Mouse (Mus musculus) midbrain, embryonic 14.5 days (tissue): ENCODE measurements around the gene Pygm. TPM values are rescaled to one million over a fixed set of nuclear protein-coding genes. Genes with fewer than 3 reads are reported as not detected.

Experiments
- ATAC-seq: fragments of 200-750 bp; cut with Nextera tagmentation; 2 replicates; pipeline ENCODE4 v1.8.0; 2017; ENCODE audit warnings: moderate number of reproducible peaks, moderate library complexity; ENCODE audit not compliant: low FRiP score, low TSS enrichment
- DNase-seq: peaks from one replicate; pipeline ENCODE4 v3.0.0-alpha.2; 2015
- H3K27ac ChIP-seq: fragments of 300-500 bp; sonication (generic); replicated peaks from 2 replicates; pipeline ENCODE4 v1.5.1; 2014; ENCODE audit warnings: mild to moderate bottlenecking, low read depth, low read length, moderate library complexity
- H3K27me3 ChIP-seq: fragments of 300-500 bp; sonication (generic); 2 replicates; pipeline ENCODE4 v1.6.1; 2014; ENCODE audit warnings: low read length, control low read depth, mixed read lengths; ENCODE audit not compliant: control insufficient read depth, insufficient read depth
- H3K36me3 ChIP-seq: fragments of 300-500 bp; sonication (generic); 2 replicates; pipeline ENCODE4 v1.6.1; 2014; ENCODE audit warnings: low read length, control low read depth; ENCODE audit not compliant: control insufficient read depth, insufficient read depth
- H3K4me1 ChIP-seq: fragments of 300-500 bp; sonication (generic); 2 replicates; pipeline ENCODE4 v1.6.1; 2014; ENCODE audit warnings: mild to moderate bottlenecking, antibody characterized with exemption, low read length, control low read depth; ENCODE audit not compliant: control insufficient read depth, insufficient read depth
- H3K4me2 ChIP-seq: fragments of 300-500 bp; sonication (generic); 2 replicates; pipeline ENCODE4 v1.6.1; 2014; ENCODE audit warnings: mild to moderate bottlenecking, low read length, moderate library complexity
- H3K4me3 ChIP-seq: fragments of 300-500 bp; sonication (generic); replicated peaks from 2 replicates; pipeline ENCODE4 v1.5.1; 2014; ENCODE audit warnings: low read depth, low read length
- H3K9ac ChIP-seq: fragments of 300-500 bp; sonication (generic); replicated peaks from 2 replicates; pipeline ENCODE4 v1.6.1; 2014; ENCODE audit warnings: mild to moderate bottlenecking, low read length, moderate library complexity
- H3K9me3 ChIP-seq: fragments of 300-500 bp; sonication (generic); 2 replicates; pipeline ENCODE4 v1.6.1; 2016; ENCODE audit warnings: low read length, control low read depth, mixed read lengths; ENCODE audit not compliant: control insufficient read depth
- WGBS: fragments of 180-500 bp; shearing (Covaris S2); extraction: QIAGEN DNeasy Blood & Tissue Kit; methylation state at CpG from one replicate; pipeline ENCODE4 v1.1.7; 2014; 5-methylcytosine and 5-hydroxymethylcytosine counted together
- polyA plus RNA-seq: library from polyadenylated mRNA; unstranded; fragments of >200 nt; fragmentation: Nextera tagmentation; extraction: Ambion mirVana; gene quantifications from 2 replicates; pipeline ENCODE4 v1.2.1, GENCODE M21; 2014

The Pygm gene
- polyA plus RNA-seq, 1 experiment from 2014 or later = 2.9 TPM

GRCm38 (mm10) chr19:6385821-6386220, 1.6 kb downstream of the Pygm start:
- Histone ChIP-seq H3K4me2 (no peak overlapping the region), H3K4me3 (no peak overlapping the region), H3K4me1 (0 out of 2 replicates have a peak, but pooled peaks cover 3% of the 10 kb centered on the region), H3K27ac (no peak overlapping the region), H3K9me3 (no peaks in the 10 kb centered on the region), H3K27me3 (no peaks in the 10 kb centered on the region), H3K36me3 (0 out of 2 replicates have a peak, but pooled peaks cover 2% of the 10 kb centered on the region), H3K9ac (no peak overlapping the region)
- ATAC-seq = no peak
- no peak for DNase-seq
- 79% methylated on average over 7 of the region's 7 CpGs for WGBS

- DNase-seq (no peak), ATAC-seq (no peak)
- no peaks in the 10 kb centered on the region for H3K36me3 ChIP-seq
- no peaks in the 10 kb centered on the region for H3K9me3 ChIP-seq
- H3K27ac ChIP-seq = no peak overlapping the region
- H3K27me3 ChIP-seq = no peaks in the 10 kb centered on the region
- no peak overlapping the region for H3K4me2 ChIP-seq
- no peak overlapping the region for H3K9ac ChIP-seq
- H3K4me1 ChIP-seq = 0 out of 2 replicates have a peak, but pooled peaks cover 3% of the 10 kb centered on the region
- H3K4me3 ChIP-seq = no peak overlapping the region
- WGBS = 67% methylated on average over 9 of the region's 9 CpGs
Observed at GRCm38 (mm10) chr19:6386234-6386633, 2.0 kb downstream of the Pygm start.

GRCm38 (mm10) chr19:6388006-6388405, 3.8 kb downstream of the Pygm start:
- ATAC-seq (no peak), DNase-seq (no peak)
- H3K36me3 ChIP-seq = no peaks in the 10 kb centered on the region
- H3K9ac ChIP-seq = no peak overlapping the region
- H3K27ac ChIP-seq = no peak overlapping the region
- H3K4me1 ChIP-seq = 0 out of 2 replicates have a peak, but pooled peaks cover 3% of the 10 kb centered on the region
- H3K4me3 ChIP-seq = no peak overlapping the region
- WGBS = 84% methylated on average over 13 of the region's 13 CpGs
- no peak overlapping the region for H3K4me2 ChIP-seq
- H3K27me3 ChIP-seq = no peaks in the 10 kb centered on the region
- no peaks in the 10 kb centered on the region for H3K9me3 ChIP-seq

- peak overlapping the region; percentile 34; the same call in 1 of the 2 replicates for H3K9ac ChIP-seq
- H3K27me3 ChIP-seq = no peaks in the 10 kb centered on the region
- no peak overlapping the region for H3K27ac ChIP-seq
- DNase-seq (peak; percentile 48), ATAC-seq (no peak)
- peak overlapping the region; percentile 26 for H3K4me3 ChIP-seq
- WGBS = 9% methylated on average over 16 of the region's 16 CpGs
- peak overlapping the region; percentile 53 for H3K4me2 ChIP-seq
- H3K9me3 ChIP-seq = no peaks in the 10 kb centered on the region
- no peaks in the 10 kb centered on the region for H3K36me3 ChIP-seq
- H3K4me1 ChIP-seq = no peaks in the 10 kb centered on the region
Observed at GRCm38 (mm10) chr19:6389803-6390202, 5.6 kb downstream of the Pygm start.

GRCm38 (mm10) chr19:6390251-6390650, 6.1 kb downstream of the Pygm start:
- DNase-seq = no peak
- no peak for ATAC-seq
- Histone ChIP-seq H3K9ac (no peak overlapping the region), H3K36me3 (no peaks in the 10 kb centered on the region), H3K4me2 (peak overlapping the region; percentile 53), H3K27me3 (no peaks in the 10 kb centered on the region), H3K4me3 (no peak overlapping the region), H3K9me3 (no peaks in the 10 kb centered on the region), H3K4me1 (no peaks in the 10 kb centered on the region), H3K27ac (no peak overlapping the region)
- 63% methylated on average over 6 of the region's 6 CpGs for WGBS

GRCm38 (mm10) chr19:6392743-6393393, 8.7 kb downstream of the Pygm start:
- Histone ChIP-seq H3K36me3 (no peaks in the 10 kb centered on the region), H3K4me3 (no peak overlapping the region), H3K27ac (no peak overlapping the region), H3K9ac (no peak overlapping the region), H3K4me2 (no peak overlapping the region), H3K27me3 (no peaks in the 10 kb centered on the region), H3K9me3 (no peaks in the 10 kb centered on the region), H3K4me1 (no peaks in the 10 kb centered on the region)
- DNase-seq (no peak), ATAC-seq (no peak)
- 96% methylated on average over 14 of the region's 14 CpGs for WGBS

- WGBS = 91% methylated on average over 16 of the region's 16 CpGs
- ATAC-seq = no peak
- Histone ChIP-seq H3K4me2 (no peak overlapping the region), H3K4me3 (no peak overlapping the region), H3K27me3 (no peaks in the 10 kb centered on the region), H3K36me3 (no peaks in the 10 kb centered on the region), H3K9ac (no peak overlapping the region), H3K27ac (no peak overlapping the region), H3K9me3 (no peaks in the 10 kb centered on the region), H3K4me1 (0 out of 2 replicates have a peak, but pooled peaks cover 3% of the 10 kb centered on the region)
- DNase-seq = no peak
Observed at GRCm38 (mm10) chr19:6393637-6394036, 9.4 kb downstream of the Pygm start.

- peaks cover 11% of the 10 kb centered on the region; the same call in 1 of the 2 replicates for H3K27me3 ChIP-seq
- 89% methylated on average over 5 of the region's 5 CpGs for WGBS
Observed at GRCm38 (mm10) chr19:6396237-6396636, 12.0 kb downstream of the Pygm start.

GRCm38 (mm10) chr19:6397582-6398249, 13.5 kb downstream of the Pygm start:
- WGBS = 85% methylated on average over 22 of the region's 22 CpGs
- no peak for DNase-seq
- peak overlapping the region; percentile 99; the same call in 1 of the 2 replicates for H3K4me2 ChIP-seq
- H3K9me3 ChIP-seq = no peaks in the 10 kb centered on the region
- H3K27ac ChIP-seq = no peak overlapping the region
- H3K9ac ChIP-seq = no peak overlapping the region
- no peak for ATAC-seq
- H3K4me1 ChIP-seq = peaks cover 27% of the 10 kb centered on the region
- H3K4me3 ChIP-seq = no peak overlapping the region
- peaks cover 12% of the 10 kb centered on the region; the same call in 1 of the 2 replicates for H3K27me3 ChIP-seq
- no peaks in the 10 kb centered on the region for H3K36me3 ChIP-seq

More at GRCm38 (mm10) chr19:6396237-6396636, 12.0 kb downstream of the Pygm start:
- Histone ChIP-seq H3K9me3 (no peaks in the 10 kb centered on the region), H3K36me3 (no peaks in the 10 kb centered on the region), H3K4me2 (no peak overlapping the region), H3K9ac (no peak overlapping the region), H3K4me1 (peaks cover 19% of the 10 kb centered on the region), H3K4me3 (no peak overlapping the region), H3K27ac (no peak overlapping the region)
- DNase-seq = no peak
- no peak for ATAC-seq
